Mouse (Mus musculus) T-cell, adult 2 months (primary cell): Measurements from ENCODE around the gene Ctnnbl1.

Experiments used
- DNase-seq: peaks from one replicate; pipeline ENCODE4 v3.0.0; 2022; ENCODE audit warnings: low spot score

Ctnnbl1 gene

DNA sequence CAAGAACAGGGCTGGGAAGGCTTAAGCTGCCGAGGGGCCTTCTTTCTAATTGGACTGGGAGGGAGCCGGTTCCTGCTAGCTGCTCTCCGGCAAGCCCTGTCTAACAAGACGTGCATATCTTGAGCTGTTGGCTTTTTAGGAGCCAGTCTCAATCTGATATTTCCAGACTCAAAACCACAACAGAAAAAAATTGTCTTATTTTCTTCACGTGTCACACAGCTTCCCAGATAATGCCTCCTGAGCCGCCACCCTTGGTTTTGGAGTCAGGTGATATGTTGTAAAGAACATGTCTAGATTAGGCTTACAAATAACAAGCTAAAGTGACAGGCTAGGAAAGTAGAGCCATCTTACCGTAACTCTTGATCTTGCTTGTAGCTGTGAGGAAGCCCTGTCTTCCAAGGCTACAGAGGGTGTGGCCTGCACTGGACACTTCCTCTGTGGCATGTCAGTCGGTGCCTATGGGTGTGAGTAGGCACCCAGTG, 56.7 kb downstream of the Ctnnbl1 start:
- DNase-seq = no peak

DNA sequence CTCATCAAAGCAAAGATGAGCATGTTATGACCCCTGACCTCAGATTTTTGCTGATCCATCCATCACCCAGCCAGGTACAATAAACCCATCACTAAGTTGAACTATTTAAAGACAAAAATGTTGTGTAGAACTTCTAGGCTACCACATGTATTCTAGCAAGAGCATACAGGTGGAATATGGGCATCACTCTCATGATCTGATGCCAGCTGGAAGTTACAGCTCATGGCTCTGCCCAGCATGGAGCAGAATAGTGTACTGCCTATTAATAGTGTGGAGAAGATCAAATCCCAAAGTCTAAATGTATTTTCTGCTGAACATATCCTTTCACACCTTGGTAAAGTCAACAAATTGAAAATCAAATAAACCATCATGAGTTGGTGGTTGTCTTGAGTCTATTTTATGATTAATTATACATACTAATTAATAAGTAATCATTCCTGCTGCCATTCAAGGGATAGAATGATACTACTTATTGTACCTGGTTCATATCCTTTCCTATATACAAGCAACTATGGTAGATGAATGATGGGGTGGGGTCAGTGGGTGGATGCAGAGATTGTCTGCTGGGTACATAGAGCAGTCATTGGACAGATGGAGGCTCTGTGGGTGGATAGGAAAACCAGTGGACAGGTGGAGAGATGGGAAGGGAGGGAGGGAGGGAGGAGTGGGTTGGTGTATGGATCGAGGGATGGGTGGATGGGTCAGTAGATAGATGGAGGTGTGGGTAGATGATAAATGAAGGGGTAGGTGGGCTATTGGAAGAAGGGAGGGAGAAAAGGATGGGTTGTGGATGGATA, 58.6 kb downstream of the Ctnnbl1 start:
- no peak for DNase-seq

GRCm38 (mm10) chr2:157799533-157799932, 62.3 kb downstream of the Ctnnbl1 start:
- no peak for DNase-seq

GRCm38 (mm10) chr2:157800288-157800687, 63.1 kb downstream of the Ctnnbl1 start:
- no peak for DNase-seq

- no peak for DNase-seq
These were observed 63.7 kb downstream of the Ctnnbl1 start for GRCm38 (mm10) chr2:157800746-157801501.

DNA sequence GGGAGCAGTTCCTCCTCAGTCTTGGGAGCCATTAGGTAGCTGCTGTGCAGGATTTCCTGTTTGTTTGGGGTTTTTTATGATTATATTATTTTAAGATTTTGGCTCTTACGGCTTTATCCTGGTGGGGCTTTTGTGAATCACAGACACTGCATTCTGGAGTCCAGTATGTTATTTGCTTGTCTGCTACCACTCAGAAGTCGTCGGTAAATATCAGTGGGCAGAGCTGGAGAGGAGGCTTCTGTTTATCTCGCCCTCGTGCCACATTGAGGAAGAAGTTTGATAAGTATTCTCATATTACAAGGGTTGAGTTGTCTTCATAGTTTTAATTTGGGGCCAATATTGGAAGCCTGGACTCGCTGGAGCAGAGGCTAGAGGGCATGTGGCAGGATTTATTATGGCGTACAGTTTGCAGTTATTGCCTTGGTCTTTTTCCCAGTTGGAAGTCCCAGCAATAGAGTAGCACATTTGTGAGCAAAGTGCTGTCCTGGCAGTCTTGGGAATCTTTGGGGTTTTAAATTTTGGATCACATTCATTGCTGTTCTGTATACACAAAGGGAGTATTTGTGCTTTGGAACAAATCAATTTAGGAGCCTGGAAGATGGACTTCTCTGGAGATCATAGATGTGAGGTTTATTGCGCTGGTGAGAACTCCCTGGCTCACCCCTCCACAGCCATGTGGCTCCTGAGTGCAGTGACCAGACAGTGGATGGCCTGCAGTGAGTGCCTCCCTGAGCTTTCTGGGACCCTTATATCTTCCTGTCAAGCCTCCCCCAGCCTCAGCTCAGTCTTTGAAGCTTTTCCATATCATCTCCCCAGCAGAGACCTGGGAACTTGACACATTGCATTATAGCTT, 64.5 kb downstream of the Ctnnbl1 start:
- no peak for DNase-seq

DNA sequence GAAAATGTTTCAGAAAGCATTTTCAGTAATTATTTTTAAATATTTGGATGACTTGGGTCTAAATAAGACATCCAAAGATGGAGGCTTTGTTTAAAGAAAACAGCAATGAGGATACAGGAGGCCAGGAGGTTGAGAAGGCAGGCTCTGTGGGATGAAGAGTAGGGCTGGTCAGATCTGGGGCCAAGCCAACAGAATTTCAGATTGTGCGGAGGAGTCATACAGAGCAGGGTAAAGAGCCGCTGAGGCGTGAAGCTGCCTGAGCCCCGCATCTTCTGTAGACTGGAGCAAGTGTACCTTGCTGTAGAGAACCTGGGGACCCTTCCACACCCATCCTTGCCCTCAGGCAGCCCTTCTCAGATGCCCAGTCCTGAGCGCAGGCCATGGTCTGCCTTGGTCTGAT, 65.5 kb downstream of the Ctnnbl1 start:
- DNase-seq = no peak

- DNase-seq = no peak
These were observed 67.2 kb downstream of the Ctnnbl1 start for GRCm38 (mm10) chr2:157804388-157804787.

- DNase-seq = no peak
These were observed 67.9 kb downstream of the Ctnnbl1 start for GRCm38 (mm10) chr2:157805091-157805490.

DNA sequence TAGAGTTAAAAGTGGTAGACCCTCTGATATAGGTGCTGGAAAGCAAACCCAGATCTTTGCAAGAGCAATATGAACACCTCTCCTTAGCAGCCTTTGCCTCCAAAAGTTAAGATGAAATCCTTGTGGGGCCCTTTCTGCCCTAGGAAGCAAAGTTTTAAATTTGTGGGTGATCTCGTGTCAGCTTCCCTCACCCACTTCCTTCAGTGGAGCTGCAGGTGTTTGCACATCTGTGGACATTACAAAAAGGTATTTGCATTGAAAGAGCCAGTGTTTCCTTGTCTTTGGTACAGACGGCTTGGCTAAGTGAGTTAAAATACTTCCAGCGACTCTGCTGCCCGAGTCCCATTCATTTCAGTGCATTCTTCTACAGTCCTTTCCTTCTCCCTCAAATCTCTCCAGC, 69.9 kb downstream of the Ctnnbl1 start:
- no peak for DNase-seq

- no peak for DNase-seq
These were observed 70.6 kb downstream of the Ctnnbl1 start for GRCm38 (mm10) chr2:157807621-157808367.

DNA sequence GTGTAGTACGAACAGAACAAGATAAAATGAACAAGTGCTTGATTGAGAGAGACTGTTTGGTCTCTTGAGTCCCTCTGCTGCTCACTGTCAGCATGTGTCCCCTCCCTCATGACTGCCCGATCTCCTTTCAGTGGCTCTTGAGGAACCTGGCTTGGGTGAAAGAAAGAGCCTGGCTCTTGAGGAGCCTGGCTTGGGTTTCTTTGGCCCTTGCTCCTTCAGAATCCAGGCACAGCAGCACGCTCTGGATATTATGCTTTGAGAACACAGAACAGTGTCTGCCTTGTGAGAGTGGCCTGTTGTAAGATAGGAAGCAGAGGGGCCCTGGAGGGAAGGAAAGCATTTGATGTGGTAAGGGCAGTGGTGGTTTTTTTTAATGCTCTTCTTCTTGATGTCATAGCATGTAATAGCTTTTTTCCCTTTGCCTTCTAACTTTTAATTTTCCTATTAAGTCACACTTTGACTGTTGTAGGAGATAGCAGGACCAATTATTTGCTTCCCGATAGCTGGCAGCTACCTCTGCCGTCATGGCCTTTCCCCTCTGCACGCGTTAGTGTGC, 71.2 kb downstream of the Ctnnbl1 start:
- DNase-seq = no peak

DNA sequence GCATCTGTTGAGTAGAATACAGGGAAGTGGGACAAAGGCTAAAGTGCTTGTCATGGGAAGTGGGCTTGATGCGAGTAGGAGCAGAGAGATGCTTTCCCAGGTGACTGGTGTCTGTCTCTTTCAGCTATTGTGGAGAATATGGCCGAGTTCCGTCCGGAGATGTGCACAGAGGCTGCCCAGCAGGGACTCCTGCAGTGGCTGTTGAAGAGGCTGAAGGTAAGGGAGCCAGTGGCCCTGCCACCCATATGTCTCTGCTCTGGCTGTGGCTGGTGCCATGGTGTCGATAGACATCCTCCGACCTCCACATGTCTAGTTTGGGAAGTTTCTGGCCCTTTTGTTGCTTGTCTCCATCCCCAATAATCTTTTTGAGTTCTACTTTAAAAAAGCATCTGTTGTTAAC, 72.1 kb downstream of the Ctnnbl1 start:
- no peak for DNase-seq

GRCm38 (mm10) chr2:157810749-157811148, 73.5 kb downstream of the Ctnnbl1 start:
- no peak for DNase-seq

DNA sequence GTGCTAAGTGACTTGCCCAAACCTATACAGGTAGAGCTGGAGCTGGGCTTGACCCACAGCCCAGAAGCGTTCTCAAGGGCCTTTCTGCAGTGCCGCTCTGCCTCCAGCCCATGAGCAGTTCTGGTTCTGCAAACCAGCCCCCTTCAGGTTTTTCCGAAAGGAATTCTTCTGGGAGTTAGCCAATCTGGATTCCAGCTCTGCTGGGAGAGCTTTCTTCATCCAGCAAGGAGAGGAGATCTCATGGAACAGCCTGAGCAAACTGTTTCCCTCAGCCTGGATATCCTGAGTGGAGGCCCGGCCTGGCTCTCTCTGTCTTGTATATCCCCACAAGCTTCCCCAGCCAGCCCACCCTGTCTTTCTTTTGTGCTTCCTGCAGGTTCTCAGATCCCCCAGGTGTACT, 75.9 kb downstream of the Ctnnbl1 start:
- no peak for DNase-seq

DNA sequence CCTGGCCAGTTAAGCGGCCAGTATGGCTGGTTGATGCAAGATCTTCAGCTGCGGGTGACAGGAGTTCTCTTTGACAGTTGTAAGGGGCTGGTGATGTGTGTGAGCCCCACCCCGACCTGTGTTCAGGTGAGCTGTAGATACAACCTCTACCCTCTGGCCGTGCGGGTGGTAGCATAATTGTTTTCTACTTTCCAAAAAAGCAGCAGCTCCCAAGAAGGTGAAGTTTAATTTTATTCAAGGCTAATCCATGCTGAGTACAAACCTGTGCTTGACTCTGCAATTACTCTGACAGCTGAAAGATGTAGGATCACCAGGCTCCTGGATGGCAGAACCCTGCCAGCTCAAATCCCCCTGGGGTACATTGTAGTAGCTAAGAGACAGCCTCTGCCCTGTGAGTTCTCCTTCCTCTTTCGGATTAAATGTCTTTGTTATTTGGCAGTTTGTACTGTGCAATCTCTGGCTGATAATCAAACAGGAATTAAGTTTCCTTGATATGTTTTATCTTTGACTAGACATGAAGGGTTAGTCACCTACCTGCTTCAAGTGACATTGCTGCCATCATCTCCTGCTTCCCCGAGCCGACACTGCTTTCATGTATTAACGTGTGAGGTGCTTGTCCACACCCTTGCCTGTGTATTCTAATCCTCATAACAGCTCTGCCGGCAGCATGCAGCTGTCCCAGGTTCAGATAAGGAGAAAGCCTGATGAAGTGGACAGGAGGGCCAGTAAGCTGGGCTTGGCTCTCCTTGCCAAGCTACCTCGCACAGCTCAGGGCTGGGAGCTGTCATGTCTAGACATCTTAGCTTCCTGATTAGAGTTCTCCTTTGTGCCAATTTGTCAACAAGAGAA, 77.1 kb downstream of the Ctnnbl1 start:
- no peak for DNase-seq

DNA sequence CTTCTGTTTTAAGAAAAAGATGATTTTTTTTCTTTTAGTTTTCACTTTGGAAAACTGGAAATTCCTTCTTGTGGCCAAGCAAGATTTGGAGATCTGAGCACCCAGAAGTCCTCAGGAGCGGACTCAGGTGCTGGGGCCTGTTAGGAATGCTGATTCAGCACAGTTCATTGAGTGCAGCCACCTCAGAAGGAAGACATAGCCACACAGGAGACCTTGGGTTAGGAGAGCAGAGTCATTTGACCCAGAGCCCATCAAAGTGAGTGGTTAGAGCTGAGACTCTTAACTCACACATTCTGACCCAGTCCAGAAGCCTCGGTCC, 77.7 kb downstream of the Ctnnbl1 start:
- DNase-seq = no peak

DNA sequence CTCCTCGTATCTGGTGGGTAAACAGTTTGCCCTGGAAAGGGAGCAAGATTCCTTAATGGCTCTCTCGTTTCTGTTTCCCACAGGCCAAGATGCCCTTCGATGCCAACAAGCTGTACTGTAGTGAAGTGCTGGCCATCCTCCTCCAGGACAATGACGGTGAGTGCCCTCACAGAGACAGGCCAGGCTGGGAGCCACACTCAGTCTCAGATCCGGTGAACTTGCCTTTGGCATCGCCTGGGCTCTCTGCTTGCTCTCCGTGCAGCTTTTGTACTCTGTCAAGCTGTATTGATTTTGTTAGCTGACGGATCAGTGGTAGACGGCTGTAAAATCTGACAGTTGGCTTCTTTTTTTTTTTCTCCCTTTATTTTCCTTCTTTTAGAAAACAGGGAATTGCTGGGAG, 80.5 kb downstream of the Ctnnbl1 start:
- no peak for DNase-seq

DNA sequence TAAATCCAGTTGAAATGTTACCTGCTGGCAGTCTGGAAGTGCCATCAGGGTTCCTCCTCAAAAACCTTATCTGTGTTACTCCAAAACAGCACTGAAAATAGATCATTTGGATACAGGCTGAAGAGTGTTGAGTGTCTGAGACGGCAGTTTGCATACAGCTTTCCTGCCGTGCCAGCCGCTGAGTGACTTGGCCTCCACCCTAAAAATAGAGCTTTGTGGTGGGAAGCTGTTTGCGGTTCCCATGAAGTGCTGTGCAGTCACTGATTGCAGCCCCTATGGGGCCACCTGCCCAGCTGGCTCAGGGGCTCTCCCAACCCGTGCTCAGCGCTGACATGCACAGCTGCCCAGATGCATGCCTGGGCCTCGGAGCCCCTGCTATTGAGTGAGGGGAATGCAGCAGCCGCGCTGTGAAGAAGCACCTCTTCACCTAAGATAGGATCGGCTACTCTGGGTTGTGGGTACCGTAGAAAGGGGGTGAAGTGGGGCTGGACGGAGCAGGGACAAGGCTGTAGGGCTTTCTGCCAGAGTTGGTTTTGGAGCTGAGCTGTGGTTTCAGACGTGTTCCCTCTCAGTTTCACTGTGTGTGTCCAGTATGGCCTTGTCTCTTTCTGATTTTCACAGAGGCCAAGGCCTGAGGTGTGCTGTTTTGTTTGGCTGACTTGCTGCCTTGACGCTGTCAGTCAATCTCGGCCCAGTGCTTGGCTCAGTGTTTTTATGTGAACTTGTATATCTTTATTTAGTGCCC, 81.5 kb downstream of the Ctnnbl1 start:
- no peak for DNase-seq

DNA sequence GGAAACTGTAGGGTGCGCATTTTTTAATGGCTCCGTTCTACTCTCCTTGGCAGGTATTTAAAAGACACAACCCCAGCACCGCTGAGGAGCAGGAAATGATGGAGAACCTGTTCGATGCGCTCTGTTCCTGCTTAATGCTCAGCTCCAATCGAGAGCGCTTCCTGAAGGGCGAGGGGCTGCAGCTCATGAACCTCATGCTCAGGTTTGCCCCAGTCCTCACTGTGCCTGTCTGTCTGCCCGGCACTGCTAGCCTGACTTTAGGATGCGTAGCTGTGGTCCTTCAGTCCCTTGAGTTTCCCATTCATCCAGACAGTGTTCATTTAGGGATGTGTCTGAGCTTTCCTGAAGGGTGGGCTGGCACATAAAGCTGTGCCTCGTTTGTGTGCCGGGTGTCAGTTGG, 82.2 kb downstream of the Ctnnbl1 start:
- DNase-seq = no peak
